Mouse (Mus musculus): Measurements from ENCODE around the gene Nr1d1. TPM values are rescaled to one million over a fixed set of nuclear protein-coding genes. Genes with fewer than 3 reads are reported as not detected.

Gene Nr1d1
- total and polyA plus RNA-seq, 3 experiments: 2.0 to 5.6 TPM; not detected in 1

DNA sequence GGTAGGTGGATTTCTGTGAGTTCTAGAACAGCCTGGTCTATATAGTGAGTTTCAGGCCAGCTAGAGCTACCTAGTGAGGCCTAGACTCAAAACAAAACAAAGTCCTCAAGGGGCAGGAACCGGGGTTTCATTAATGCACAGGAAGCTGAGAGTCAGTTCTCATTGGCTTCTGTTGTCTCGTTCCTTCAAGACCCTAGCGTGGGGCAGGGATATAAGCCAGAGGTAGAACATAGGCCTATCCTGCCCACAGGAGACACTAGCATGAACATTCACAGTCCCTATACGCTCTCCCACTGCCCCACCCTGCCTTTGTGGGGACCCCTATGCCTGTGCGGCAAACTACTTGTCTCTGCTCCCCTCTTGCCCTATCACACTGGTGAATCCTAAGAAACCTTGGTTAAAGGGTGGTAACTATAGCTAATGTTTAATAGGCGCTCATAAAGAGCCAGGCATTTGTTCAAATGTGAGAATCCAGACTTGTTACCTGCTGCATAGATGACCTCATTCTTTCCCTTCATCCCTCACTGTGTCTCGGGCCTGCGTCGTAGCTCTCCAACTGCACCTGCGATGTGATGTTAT is 22.5 kb downstream of the Nr1d1 start:
- Histone ChIP-seq H3K4me1 (ENCODE audit: control insufficient read depth in 1 of 2, insufficient read depth in 2 of 2, low read length in 2 of 2) (peaks cover 59 to 69% of the 10 kb centered on the region in 2 experiments), H3K9me3 (replicated peaks; ENCODE audit: insufficient read depth, low read length) (no peaks in the 10 kb centered on the region), H3K9ac (ENCODE audit: control insufficient read depth, low read depth, low read length, poor library complexity, severe bottlenecking) (peak overlapping the region; percentile 51), H3K79me2 (ENCODE audit: control insufficient read depth, insufficient read depth, low read length, poor library complexity) (peaks cover 6% of the 10 kb centered on the region), H3K36me3 (ENCODE audit: control insufficient read depth in 1 of 2, insufficient read depth in 2 of 2, low read length in 2 of 2) (peaks cover 0 to 56% of the 10 kb centered on the region in 2 experiments; a peak in 3 of 4 replicates), H3K27me3 (ENCODE audit: control insufficient read depth in 1 of 2, insufficient read depth in 2 of 2, low read length in 2 of 2) (no peaks in the 10 kb centered on the region), H3K27ac (ENCODE audit: control insufficient read depth, low read depth, low read length) (peak overlapping the region; percentile 58), H3K4me3 (ENCODE audit: control insufficient read depth in 1 of 2, insufficient read depth in 1 of 2, low read depth in 2 of 2, low read length in 2 of 2) (no peak overlapping the region)
- DNase-seq (ENCODE audit: low read depth, low spot score): no peak
- no peak for TF ChIP-seq POLR2AphosphoS5 (IDR thresholded peaks at IDR 0.05; ENCODE audit: borderline replicate concordance, low read depth, low read length)

DNA sequence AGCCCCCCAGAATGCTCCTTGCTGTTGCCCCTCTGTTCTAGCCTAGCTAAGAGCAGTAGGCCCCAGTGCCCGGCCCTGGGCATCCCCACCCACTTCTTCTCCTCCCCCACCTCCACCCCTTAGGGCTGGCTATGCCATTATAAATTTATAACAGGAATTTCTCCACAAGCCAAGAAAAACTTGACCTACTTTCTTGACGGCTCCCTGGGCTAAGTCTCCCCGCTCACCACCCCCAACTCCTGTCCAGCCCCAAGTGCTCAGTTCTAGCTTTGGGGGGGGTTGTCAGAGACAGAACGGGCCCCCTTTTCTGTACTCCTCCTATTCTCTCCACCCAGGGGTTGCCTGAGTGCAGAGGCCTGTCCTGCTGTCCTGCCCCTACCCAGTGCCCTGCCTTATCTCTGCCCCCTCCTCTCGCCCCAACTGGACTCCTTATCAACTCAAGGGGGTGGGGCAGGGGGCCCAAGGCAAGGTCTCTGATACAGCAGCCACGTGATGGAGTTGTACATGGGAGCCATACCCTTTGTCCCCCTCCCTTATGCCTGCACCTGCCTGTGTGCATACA is 23.8 kb downstream of the Nr1d1 start:
- DNase-seq (ENCODE audit: low read depth, low spot score): peak; percentile 68
- H3K4me1 ChIP-seq (ENCODE audit: control insufficient read depth in 1 of 2, insufficient read depth in 2 of 2, low read length in 2 of 2): peaks cover 63 to 72% of the 10 kb centered on the region in 2 experiments
- H3K36me3 ChIP-seq (ENCODE audit: control insufficient read depth in 1 of 2, insufficient read depth in 2 of 2, low read length in 2 of 2): peaks cover 0 to 56% of the 10 kb centered on the region in 2 experiments; a peak in 2 of 4 replicates
- peaks cover 6% of the 10 kb centered on the region for H3K79me2 ChIP-seq (ENCODE audit: control insufficient read depth, insufficient read depth, low read length, poor library complexity)
- peak overlapping the region in 1 of 2 experiments; percentile 18; a peak in 1 of 4 replicates for H3K4me3 ChIP-seq (ENCODE audit: control insufficient read depth in 1 of 2, insufficient read depth in 1 of 2, low read depth in 2 of 2, low read length in 2 of 2)
- no peaks in the 10 kb centered on the region for H3K27me3 ChIP-seq (ENCODE audit: control insufficient read depth in 1 of 2, insufficient read depth in 2 of 2, low read length in 2 of 2)
- H3K9ac ChIP-seq (ENCODE audit: control insufficient read depth, low read depth, low read length, poor library complexity, severe bottlenecking): peak overlapping the region; percentile 51
- peak overlapping the region; percentile 58 for H3K27ac ChIP-seq (ENCODE audit: control insufficient read depth, low read depth, low read length)
- no peaks in the 10 kb centered on the region for H3K9me3 ChIP-seq (replicated peaks; ENCODE audit: insufficient read depth, low read length)
- no peak for TF ChIP-seq UBTF (IDR thresholded peaks at IDR 0.05; ENCODE audit: borderline replicate concordance, insufficient read depth, low read depth, low read length)
- TF ChIP-seq JUND (IDR thresholded peaks at IDR 0.05; ENCODE audit: low read depth, low read length): no peak
- TF ChIP-seq ELF1 (IDR thresholded peaks at IDR 0.05; ENCODE audit: low read depth, low read length): 0 out of 2 replicates have a peak, but pooled peaks have one; percentile 12
- TF ChIP-seq POLR2AphosphoS2 (IDR thresholded peaks at IDR 0.05; ENCODE audit: low read length): peak; percentile 45; the same call in 1 of the 2 replicates
- no peak; the same call in 1 of the 2 replicates for TF ChIP-seq KAT2A (conservative IDR thresholded peaks at IDR 0.05; ENCODE audit: low read depth, low read length)
- no peak for TF ChIP-seq RAD21 (IDR thresholded peaks at IDR 0.05; ENCODE audit: low read depth, low read length)
- peak; percentile 30; the same call in 1 of the 2 replicates for TF ChIP-seq MAFK (IDR thresholded peaks at IDR 0.05; ENCODE audit: borderline replicate concordance, low read depth, low read length)
- peak in 1 of 2 experiments; percentile 79; a peak in 2 of 4 replicates for TF ChIP-seq USF2 (IDR thresholded peaks at IDR 0.05; ENCODE audit: borderline replicate concordance in 1 of 2, insufficient read depth in 1 of 2, low read depth in 1 of 2, low read length in 2 of 2)
- TF ChIP-seq MAX (IDR thresholded peaks at IDR 0.05; ENCODE audit: low read length): peak; percentile 89
- TF ChIP-seq USF1 (IDR thresholded peaks at IDR 0.05; ENCODE audit: low read depth, low read length): peak; percentile 97
- TF ChIP-seq MAZ (IDR thresholded peaks at IDR 0.05; ENCODE audit: low read depth, low read length): peak; percentile 99
- no peak for TF ChIP-seq NELFE (IDR thresholded peaks at IDR 0.05; ENCODE audit: low read depth, low read length)
- no peak for TF ChIP-seq ZKSCAN1 (IDR thresholded peaks at IDR 0.05; ENCODE audit: low read depth, low read length)
- peak; percentile 82 for TF ChIP-seq GATA1 (IDR thresholded peaks at IDR 0.05; ENCODE audit: low read depth, low read length)
- TF ChIP-seq TBP (IDR thresholded peaks at IDR 0.05; ENCODE audit: low read depth, low read length): 0 out of 2 replicates have a peak, but pooled peaks have one; percentile 6
- TF ChIP-seq TCF12 (IDR thresholded peaks at IDR 0.05; ENCODE audit: low read depth, low read length): peak; percentile 86
- peak; percentile 18; the same call in 1 of the 2 replicates for TF ChIP-seq CHD2 (IDR thresholded peaks at IDR 0.05; ENCODE audit: low read length)
- TF ChIP-seq ETS1 (IDR thresholded peaks at IDR 0.05; ENCODE audit: low read depth, low read length): peak; percentile 88
- peak; percentile 93 for TF ChIP-seq MXI1 (IDR thresholded peaks at IDR 0.05; ENCODE audit: low read depth, low read length)
- peak; percentile 39; the same call in 1 of the 2 replicates for TF ChIP-seq MYB (IDR thresholded peaks at IDR 0.05; ENCODE audit: low read depth, low read length)
- TF ChIP-seq BHLHE40 (IDR thresholded peaks at IDR 0.05; ENCODE audit: borderline replicate concordance, low read depth, low read length): peak; percentile 92
- 0 out of 2 replicates have a peak, but pooled peaks have one; percentile 23 for TF ChIP-seq NRF1 (IDR thresholded peaks at IDR 0.05; ENCODE audit: insufficient read depth, low read depth, low read length, poor library complexity, severe bottlenecking)
- peak in 1 of 2 experiments; percentile 42; a peak in 1 of 4 replicates for TF ChIP-seq POLR2A (IDR thresholded peaks at IDR 0.05; ENCODE audit: control insufficient read depth in 1 of 2, insufficient read depth in 1 of 2, low read depth in 1 of 2, low read length in 2 of 2, poor library complexity in 1 of 2)
- peak; percentile 87 for TF ChIP-seq SIN3A (IDR thresholded peaks at IDR 0.05; ENCODE audit: low read length)
- peak; percentile 72; the same call in 1 of the 2 replicates for TF ChIP-seq MYC (IDR thresholded peaks at IDR 0.05; ENCODE audit: low read depth, low read length)
- peak; percentile 67 to 91 for TF ChIP-seq EP300 (IDR thresholded peaks at IDR 0.05; ENCODE audit: low read depth in 1 of 2, low read length in 2 of 2)
- TF ChIP-seq HCFC1 (IDR thresholded peaks at IDR 0.05; ENCODE audit: low read depth, low read length): peak; percentile 58
- no peak for TF ChIP-seq MEF2A (IDR thresholded peaks at IDR 0.05; ENCODE audit: extremely low read depth, insufficient replicate concordance, low read depth, low read length, poor library complexity, severe bottlenecking)

All from MEL (cell line).